Mouse (Mus musculus) hindbrain, embryonic 12.5 days (tissue): Measurements from ENCODE around the gene Sit1. TPM values are rescaled to one million over a fixed set of nuclear protein-coding genes. Genes with fewer than 3 reads are reported as not detected.

ENCODE experiments used
- ATAC-seq: fragments of 200-750 bp; cut with Nextera tagmentation; 2 replicates; pipeline ENCODE4 v1.8.0; 2017; ENCODE audit warnings: moderate TSS enrichment; ENCODE audit not compliant: low FRiP score
- H3K27ac ChIP-seq: fragments of 300-500 bp; sonication (generic); 2 replicates; pipeline ENCODE4 v1.5.1; 2016; ENCODE audit warnings: mild to moderate bottlenecking
- H3K27me3 ChIP-seq: fragments of 300-500 bp; sonication (generic); 2 replicates; pipeline ENCODE4 v1.6.1; 2016; ENCODE audit warnings: mild to moderate bottlenecking
- H3K36me3 ChIP-seq: fragments of 300-500 bp; sonication (generic); 2 replicates; pipeline ENCODE4 v1.6.1; 2016; ENCODE audit warnings: mild to moderate bottlenecking
- H3K4me1 ChIP-seq: fragments of 300-500 bp; sonication (generic); 2 replicates; pipeline ENCODE4 v1.6.1; 2016
- H3K4me2 ChIP-seq: fragments of 300-500 bp; sonication (generic); replicated peaks from 2 replicates; pipeline ENCODE4 v1.6.1; 2016; ENCODE audit warnings: mild to moderate bottlenecking
- H3K4me3 ChIP-seq: fragments of 300-500 bp; sonication (generic); 2 replicates; pipeline ENCODE4 v1.5.1; 2016; ENCODE audit warnings: mild to moderate bottlenecking
- H3K9ac ChIP-seq: fragments of 300-500 bp; sonication (generic); 2 replicates; pipeline ENCODE4 v1.6.1; 2016; ENCODE audit warnings: mild to moderate bottlenecking, moderate library complexity
- H3K9me3 ChIP-seq: fragments of 300-500 bp; sonication (generic); replicated peaks from 2 replicates; pipeline ENCODE4 v1.6.1; 2016; ENCODE audit warnings: mild to moderate bottlenecking
- WGBS: fragments of 180-500 bp; shearing (Covaris S2); methylation state at CpG from one replicate; pipeline ENCODE4 v1.1.7; 2016; 5-methylcytosine and 5-hydroxymethylcytosine counted together
- polyA plus RNA-seq: library from polyadenylated mRNA; unstranded; fragments of >200 nt; fragmentation: Nextera tagmentation; extraction: Ambion mirVana; gene quantifications from 2 replicates; pipeline ENCODE4 v1.2.1, GENCODE M21; 2016

Gene Sit1
- polyA plus RNA-seq, 1 experiment from 2014 or later: not detected

- no peaks in the 10 kb centered on the region for H3K9me3 ChIP-seq
- no peak overlapping the region for H3K27ac ChIP-seq
- no peak overlapping the region for H3K9ac ChIP-seq
- 85% methylated on average over 5 of the region's 5 CpGs for WGBS
- ATAC-seq: no peak
- no peak overlapping the region for H3K4me2 ChIP-seq
- H3K4me1 ChIP-seq: peaks cover 3% of the 10 kb centered on the region; the same call in 1 of the 2 replicates
- H3K4me3 ChIP-seq: no peak overlapping the region
- H3K27me3 ChIP-seq: no peaks in the 10 kb centered on the region
- H3K36me3 ChIP-seq: no peaks in the 10 kb centered on the region
Measured at GRCm38 (mm10) chr4:43480985-43481384, 2.5 kb downstream of the Sit1 start.

GRCm38 (mm10) chr4:43478906-43479832, 4.4 kb downstream of the Sit1 start:
- no peaks in the 10 kb centered on the region for H3K36me3 ChIP-seq
- no peak overlapping the region for H3K9ac ChIP-seq
- no peak overlapping the region for H3K27ac ChIP-seq
- no peak for ATAC-seq
- H3K4me1 ChIP-seq: peaks cover 3% of the 10 kb centered on the region; the same call in 1 of the 2 replicates
- H3K4me2 ChIP-seq: no peak overlapping the region
- H3K9me3 ChIP-seq: no peaks in the 10 kb centered on the region
- H3K4me3 ChIP-seq: no peak overlapping the region
- WGBS: 45% methylated on average over 24 of the region's 24 CpGs
- no peaks in the 10 kb centered on the region for H3K27me3 ChIP-seq

- H3K36me3 ChIP-seq: no peaks in the 10 kb centered on the region
- peaks cover 3% of the 10 kb centered on the region; the same call in 1 of the 2 replicates for H3K4me1 ChIP-seq
- H3K4me3 ChIP-seq: peak overlapping the region; percentile 24
- no peaks in the 10 kb centered on the region for H3K9me3 ChIP-seq
- H3K9ac ChIP-seq: no peak overlapping the region
- peak overlapping the region; percentile 47 for H3K4me2 ChIP-seq
- ATAC-seq: peak; percentile 52
- WGBS: 51% methylated on average over 8 of the region's 8 CpGs
- H3K27me3 ChIP-seq: no peaks in the 10 kb centered on the region
- H3K27ac ChIP-seq: no peak overlapping the region
Measured at GRCm38 (mm10) chr4:43478534-43478858, 5.0 kb downstream of the Sit1 start.

- no peaks in the 10 kb centered on the region for H3K9me3 ChIP-seq
- 16% methylated on average over 11 of the region's 11 CpGs for WGBS
- peak overlapping the region; percentile 47 for H3K4me2 ChIP-seq
- H3K9ac ChIP-seq: no peak overlapping the region
- no peaks in the 10 kb centered on the region for H3K27me3 ChIP-seq
- no peak overlapping the region for H3K27ac ChIP-seq
- peak overlapping the region; percentile 24 for H3K4me3 ChIP-seq
- no peaks in the 10 kb centered on the region for H3K36me3 ChIP-seq
- H3K4me1 ChIP-seq: peaks cover 3% of the 10 kb centered on the region; the same call in 1 of the 2 replicates
- ATAC-seq: peak; percentile 93
Measured at GRCm38 (mm10) chr4:43477857-43478533, 5.5 kb downstream of the Sit1 start.

GRCm38 (mm10) chr4:43476604-43477003, 6.9 kb downstream of the Sit1 start:
- peaks cover 3% of the 10 kb centered on the region; the same call in 1 of the 2 replicates for H3K4me1 ChIP-seq
- ATAC-seq: no peak
- no peak overlapping the region for H3K4me3 ChIP-seq
- H3K9ac ChIP-seq: no peak overlapping the region
- H3K4me2 ChIP-seq: no peak overlapping the region
- WGBS: 83% methylated on average over 6 of the region's 6 CpGs
- no peaks in the 10 kb centered on the region for H3K9me3 ChIP-seq
- no peaks in the 10 kb centered on the region for H3K36me3 ChIP-seq
- H3K27me3 ChIP-seq: no peaks in the 10 kb centered on the region
- no peak overlapping the region for H3K27ac ChIP-seq

- no peak for ATAC-seq
- WGBS: 84% methylated on average over 1 of the region's 1 CpGs
- Histone ChIP-seq H3K36me3 (no peaks in the 10 kb centered on the region), H3K4me1 (peaks cover 3% of the 10 kb centered on the region; the same call in 1 of the 2 replicates), H3K27ac (no peak overlapping the region), H3K9me3 (no peaks in the 10 kb centered on the region), H3K4me2 (no peak overlapping the region), H3K9ac (no peak overlapping the region), H3K27me3 (no peaks in the 10 kb centered on the region), H3K4me3 (no peak overlapping the region)
Measured at GRCm38 (mm10) chr4:43473636-43474035, 9.9 kb downstream of the Sit1 start.

- no peaks in the 10 kb centered on the region for H3K9me3 ChIP-seq
- 93% methylated on average over 10 of the region's 10 CpGs for WGBS
- no peak for ATAC-seq
- no peak overlapping the region for H3K4me2 ChIP-seq
- no peak overlapping the region for H3K27ac ChIP-seq
- H3K27me3 ChIP-seq: no peaks in the 10 kb centered on the region
- H3K36me3 ChIP-seq: no peaks in the 10 kb centered on the region
- H3K9ac ChIP-seq: no peak overlapping the region
- no peaks in the 10 kb centered on the region for H3K4me1 ChIP-seq
- no peak overlapping the region for H3K4me3 ChIP-seq
Measured at GRCm38 (mm10) chr4:43470301-43470700, 13.2 kb downstream of the Sit1 start.

- Histone ChIP-seq H3K4me2 (no peak overlapping the region), H3K4me1 (no peaks in the 10 kb centered on the region), H3K9ac (no peak overlapping the region), H3K36me3 (no peaks in the 10 kb centered on the region), H3K27me3 (no peaks in the 10 kb centered on the region), H3K4me3 (no peak overlapping the region), H3K27ac (no peak overlapping the region), H3K9me3 (no peaks in the 10 kb centered on the region)
- no peak for ATAC-seq
- WGBS: 93% methylated on average over 7 of the region's 7 CpGs
Measured at GRCm38 (mm10) chr4:43466872-43467271, 16.7 kb downstream of the Sit1 start.

GRCm38 (mm10) chr4:43465935-43466334, 17.6 kb downstream of the Sit1 start:
- Histone ChIP-seq H3K36me3 (no peaks in the 10 kb centered on the region), H3K4me2 (no peak overlapping the region), H3K4me1 (no peaks in the 10 kb centered on the region), H3K27ac (no peak overlapping the region), H3K9me3 (no peaks in the 10 kb centered on the region), H3K9ac (no peak overlapping the region), H3K27me3 (no peaks in the 10 kb centered on the region), H3K4me3 (no peak overlapping the region)
- WGBS: 92% methylated on average over 6 of the region's 6 CpGs
- ATAC-seq: no peak

GRCm38 (mm10) chr4:43463102-43463501, 20.4 kb downstream of the Sit1 start:
- Histone ChIP-seq H3K4me1 (no peaks in the 10 kb centered on the region), H3K27me3 (no peaks in the 10 kb centered on the region), H3K4me2 (no peak overlapping the region), H3K27ac (no peak overlapping the region), H3K36me3 (no peaks in the 10 kb centered on the region), H3K4me3 (no peak overlapping the region), H3K9me3 (no peaks in the 10 kb centered on the region), H3K9ac (no peak overlapping the region)
- no peak for ATAC-seq
- 92% methylated on average over 5 of the region's 5 CpGs for WGBS

- WGBS: 18% methylated on average over 8 of the region's 8 CpGs
- no peak overlapping the region for H3K27ac ChIP-seq
Measured at GRCm38 (mm10) chr4:43457124-43457523, 26.4 kb downstream of the Sit1 start.

GRCm38 (mm10) chr4:43456470-43456869, 27.1 kb downstream of the Sit1 start:
- Histone ChIP-seq H3K4me1 (peaks cover 15% of the 10 kb centered on the region), H3K9ac (no peak overlapping the region), H3K36me3 (no peaks in the 10 kb centered on the region), H3K4me3 (no peak overlapping the region), H3K9me3 (no peaks in the 10 kb centered on the region), H3K27ac (no peak overlapping the region), H3K4me2 (no peak overlapping the region), H3K27me3 (peaks cover 27% of the 10 kb centered on the region)
- no peak for ATAC-seq
- WGBS: 25% methylated on average over 4 of the region's 4 CpGs

More at GRCm38 (mm10) chr4:43457124-43457523, 26.4 kb downstream of the Sit1 start:
- Histone ChIP-seq H3K9me3 (no peaks in the 10 kb centered on the region), H3K27me3 (peaks cover 27% of the 10 kb centered on the region), H3K36me3 (no peaks in the 10 kb centered on the region), H3K9ac (no peak overlapping the region), H3K4me3 (no peak overlapping the region), H3K4me1 (peaks cover 15% of the 10 kb centered on the region), H3K4me2 (no peak overlapping the region)
- no peak for ATAC-seq
